Mouse (Mus musculus) layer of hippocampus, adult 11-12 months (tissue): Measurements from ENCODE around the gene Prkaca.

ENCODE experiments used
- DNase-seq: peaks from one replicate; pipeline ENCODE4 v3.0.0; 2022; ENCODE audit warnings: low spot score

Prkaca gene

DNA sequence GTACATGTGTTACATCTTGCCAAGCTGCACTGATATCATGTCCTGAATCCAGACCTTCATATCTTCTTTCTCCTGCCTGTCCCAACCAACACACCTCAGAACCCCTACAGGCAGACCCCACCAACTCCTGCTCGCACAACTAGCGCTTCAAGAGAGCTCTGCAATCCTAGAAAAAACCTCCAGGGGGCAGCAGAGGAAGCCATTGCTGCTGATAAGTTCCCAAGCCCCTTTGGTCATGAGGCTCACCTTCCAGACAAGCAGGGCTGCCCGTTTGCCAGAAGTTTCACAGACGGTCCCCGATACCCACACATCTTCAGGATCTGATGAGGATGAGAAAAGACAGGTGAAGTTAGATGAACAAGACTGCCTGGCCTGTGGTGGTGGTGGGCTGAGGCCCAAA lies 66.3 kb downstream of the Prkaca start:
- DNase-seq: peak; percentile 81

DNA sequence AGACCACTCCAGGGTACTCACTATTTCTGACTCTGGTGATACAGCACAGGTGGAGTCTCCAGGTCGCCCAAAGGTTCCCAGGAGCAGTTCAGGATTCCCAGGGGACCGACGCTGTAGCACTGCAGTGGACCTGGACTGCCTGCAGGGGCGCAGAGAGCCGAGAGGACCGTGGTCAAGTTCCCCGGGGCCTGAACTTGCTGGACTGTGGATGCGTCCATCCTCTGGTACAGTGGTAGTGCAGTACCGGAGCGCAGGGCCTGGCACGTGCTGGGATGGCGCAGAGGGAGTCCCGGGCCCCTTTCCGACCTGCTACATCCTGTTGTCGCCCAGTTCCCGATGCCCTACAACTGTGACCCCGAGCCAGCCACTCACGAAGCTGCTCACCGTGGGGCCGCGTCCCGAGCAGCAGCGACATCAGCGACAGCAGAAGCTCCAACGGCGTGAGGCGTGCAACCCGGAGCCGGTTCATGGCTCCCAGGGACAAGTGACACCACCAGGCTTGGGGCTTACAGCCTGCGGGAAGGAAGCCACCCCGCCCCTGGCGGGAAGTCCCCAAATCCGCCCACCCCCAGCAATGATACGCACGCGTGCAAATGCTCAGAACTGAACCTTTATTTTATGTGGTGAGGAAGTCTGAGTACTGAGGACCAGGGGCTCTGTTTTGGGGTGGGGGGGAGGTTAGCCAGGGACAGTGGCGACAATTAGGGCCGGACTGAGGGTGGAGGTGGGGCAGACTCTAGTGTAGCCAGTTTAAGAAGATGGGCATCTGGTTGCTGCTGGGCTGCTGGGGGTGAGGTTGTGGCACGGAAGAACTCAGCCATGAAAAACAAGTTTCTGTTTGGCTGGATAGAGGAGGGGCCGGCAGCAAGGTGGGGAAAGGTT lies 69.5 kb downstream of the Prkaca start, which contains the start of gene Il27ra:
Gene Il27ra (minus strand): TSS at position 524 of the 882 bp plus-strand sequence.
- DNase-seq: peak; percentile 40

- no peak for DNase-seq
Measured at GRCm38 (mm10) chr8:84042948-84043342, 70.2 kb downstream of the Prkaca start.

- DNase-seq: no peak
Measured at GRCm38 (mm10) chr8:84044103-84044502, 71.3 kb downstream of the Prkaca start.

GRCm38 (mm10) chr8:84044900-84045299 lies 72.1 kb downstream of the Prkaca start, which contains the start of gene Rln3:
Gene Rln3, minus strand, starts transcription at chr8:84045000.
- no peak for DNase-seq
